Mouse (Mus musculus) v-Abl transformed pro-B cells (cell line): ENCODE data around the gene Cops8.

Source experiments
- in situ Hi-C, 2 experiments: fragments of 400-800 bp; cut with MboI; formaldehyde crosslinking; loops; one replicate each; pipeline ENCODE4 v1.15.1; 2025; ENCODE audit not compliant: unreplicated experiment in 2 of 2

The Cops8 gene

GRCm38 (mm10) chr1:90634205-90634745 is 31.5 kb downstream of the Cops8 start:
- in situ Hi-C loops: no loop called here

- in situ Hi-C loops: no loop called here
Observed at GRCm38 (mm10) chr1:90638335-90638734, 35.6 kb downstream of the Cops8 start.

- in situ Hi-C loops: loop anchor here in 1 of 2 experiments (25.0 kb wide), 1 partner anchor 311 kb away; the partner anchor contains the start of genes Prlh and Rab17
Observed at GRCm38 (mm10) chr1:90650781-90651437, 48.1 kb downstream of the Cops8 start.

- in situ Hi-C loops: loop anchor here in 1 of 2 experiments (25.0 kb wide), 1 partner anchor 311 kb away; the partner anchor contains the start of genes Prlh and Rab17
Observed at GRCm38 (mm10) chr1:90651781-90652180, 49.0 kb downstream of the Cops8 start.

GRCm38 (mm10) chr1:90652553-90652952 is 49.8 kb downstream of the Cops8 start:
- in situ Hi-C loops: loop anchor here in 1 of 2 experiments (25.0 kb wide), 1 partner anchor 310 kb away; the partner anchor contains the start of genes Prlh and Rab17

GRCm38 (mm10) chr1:90656492-90657245 is 53.9 kb downstream of the Cops8 start:
- in situ Hi-C loops: loop anchor here in 1 of 2 experiments (25.0 kb wide), 1 partner anchor 306 kb away; the partner anchor contains the start of genes Prlh and Rab17

GRCm38 (mm10) chr1:90657292-90658050 is 54.7 kb downstream of the Cops8 start:
- in situ Hi-C loops: loop anchor here in 1 of 2 experiments (25.0 kb wide), 1 partner anchor 305 kb away; the partner anchor contains the start of genes Prlh and Rab17

- in situ Hi-C loops: loop anchor here in 1 of 2 experiments (25.0 kb wide), 1 partner anchor 304 kb away; the partner anchor contains the start of genes Prlh and Rab17
Observed at GRCm38 (mm10) chr1:90658581-90658980, 55.8 kb downstream of the Cops8 start.

- in situ Hi-C loops: loop anchor here in 1 of 2 experiments (25.0 kb wide), 1 partner anchor 302 kb away; the partner anchor contains the start of genes Prlh and Rab17
Observed at GRCm38 (mm10) chr1:90660150-90660549, 57.4 kb downstream of the Cops8 start.

- in situ Hi-C loops: loop anchor here in 1 of 2 experiments (25.0 kb wide), 1 partner anchor 300 kb away; the partner anchor contains the start of genes Prlh and Rab17
Observed at GRCm38 (mm10) chr1:90662491-90662890, 59.7 kb downstream of the Cops8 start.
